Mouse (Mus musculus) liver, embryonic 14.5 days (tissue): Measurements from ENCODE around the gene Zfr2. TPM values are rescaled to one million over a fixed set of nuclear protein-coding genes. Genes with fewer than 3 reads are reported as not detected.
A peak's percentile ranks its signal among the peaks of the same experiment; 100 is the strongest.

Source experiments
- ATAC-seq: fragments of 200-750 bp; cut with Nextera tagmentation; 2 replicates; pipeline ENCODE4 v1.8.0; 2017; ENCODE audit warnings: moderate number of reproducible peaks, mild to moderate bottlenecking, moderate library complexity; ENCODE audit not compliant: insufficient read depth
- DNase-seq, 3 experiments: peaks; one replicate each; pipeline ENCODE4 v3.0.0-alpha.2; 2012 to 2013; ENCODE audit warnings: low read depth in 3 of 3, low spot score in 3 of 3
- H3K27ac ChIP-seq: fragments of 300-500 bp; sonication (generic); 2 replicates; pipeline ENCODE4 v1.5.1; 2014; ENCODE audit warnings: moderate library complexity, mild to moderate bottlenecking, control low read depth, inconsistent platforms
- H3K27me3 ChIP-seq: fragments of 300-500 bp; sonication (generic); 2 replicates; pipeline ENCODE4 v1.6.1; 2014; ENCODE audit warnings: mild to moderate bottlenecking, low read length, moderate library complexity; ENCODE audit not compliant: control insufficient read depth, insufficient read depth
- H3K36me3 ChIP-seq: fragments of 300-500 bp; sonication (generic); replicated peaks from 2 replicates; pipeline ENCODE4 v1.6.1; 2014; ENCODE audit warnings: low read depth; ENCODE audit not compliant: control insufficient read depth, insufficient read depth
- H3K4me1 ChIP-seq, 2 experiments: fragments of 200-500 bp in 1 of 2; fragments of 300-500 bp in 1 of 2; sonication (generic) in 1 of 2; replicated peaks; 2 replicates each; pipeline ENCODE4 v1.6.1; 2012 to 2014; ENCODE audit warnings: antibody characterized with exemption in 1 of 2, inconsistent platforms in 1 of 2, low read length in 1 of 2; ENCODE audit not compliant: control insufficient read depth in 2 of 2, insufficient read depth in 2 of 2
- H3K4me2 ChIP-seq: fragments of 300-500 bp; sonication (generic); 2 replicates; pipeline ENCODE4 v1.6.1; 2014; ENCODE audit warnings: low read depth, mild to moderate bottlenecking, control low read depth, moderate library complexity
- H3K4me3 ChIP-seq, 2 experiments: fragments of 200-500 bp in 1 of 2; fragments of 300-500 bp in 1 of 2; sonication (generic) in 1 of 2; 2 replicates each; pipeline ENCODE4 v1.5.1; 2012 to 2014; ENCODE audit warnings: low read depth in 2 of 2, low read length in 2 of 2, mild to moderate bottlenecking in 2 of 2, control low read depth in 1 of 2, inconsistent platforms in 1 of 2, moderate library complexity in 1 of 2; ENCODE audit not compliant: insufficient read depth in 1 of 2
- H3K9ac ChIP-seq: fragments of 300-500 bp; sonication (generic); replicated peaks from 2 replicates; pipeline ENCODE4 v1.6.1; 2014; ENCODE audit warnings: mild to moderate bottlenecking, control low read depth, moderate library complexity
- H3K9me3 ChIP-seq: fragments of 300-500 bp; sonication (generic); 2 replicates; pipeline ENCODE4 v1.6.1; 2016; ENCODE audit warnings: low read length, mixed read lengths; ENCODE audit not compliant: control insufficient read depth
- CTCF ChIP-seq: IDR thresholded peaks from 2 replicates; pipeline ENCODE4 v1.5.1; 2016; ENCODE audit warnings: antibody characterized with exemption, low read depth, control low read depth
- EP300 ChIP-seq: IDR thresholded peaks from 2 replicates; pipeline ENCODE4 v1.6.1; 2016; ENCODE audit warnings: antibody characterized with exemption, low read depth
- WGBS: fragments of 180-500 bp; shearing (Covaris S2); extraction: QIAGEN DNeasy Blood & Tissue Kit; methylation state at CpG from one replicate; pipeline ENCODE4 v1.1.7; 2014; ENCODE audit not compliant: insufficient replicate concordance; 5-methylcytosine and 5-hydroxymethylcytosine counted together
- polyA plus RNA-seq, 2 experiments: library from polyadenylated mRNA; depleted of rRNA in 1 of 2; stranded (reverse) in 1 of 2; unstranded in 1 of 2; fragments of >200 nt; fragmentation: Nextera tagmentation in 1 of 2; extraction: Ambion mirVana in 1 of 2; gene quantifications; 2 replicates each; pipeline versions ENCODE4 v1.2.1 to v1.2.3; 2012 to 2014

The Zfr2 gene
- polyA plus RNA-seq, 2 experiments: 0.38 to 0.46 TPM

GRCm38 (mm10) chr10:81192968-81193501 lies 39.9 kb upstream of the Zfr2 start:
- peaks cover 0 to 15% of the 10 kb centered on the region in 2 experiments; a peak in 3 of 4 replicates for H3K4me1 ChIP-seq
- WGBS: 4% methylated on average over 19 of the region's 19 CpGs
- DNase-seq: no peak

DNA sequence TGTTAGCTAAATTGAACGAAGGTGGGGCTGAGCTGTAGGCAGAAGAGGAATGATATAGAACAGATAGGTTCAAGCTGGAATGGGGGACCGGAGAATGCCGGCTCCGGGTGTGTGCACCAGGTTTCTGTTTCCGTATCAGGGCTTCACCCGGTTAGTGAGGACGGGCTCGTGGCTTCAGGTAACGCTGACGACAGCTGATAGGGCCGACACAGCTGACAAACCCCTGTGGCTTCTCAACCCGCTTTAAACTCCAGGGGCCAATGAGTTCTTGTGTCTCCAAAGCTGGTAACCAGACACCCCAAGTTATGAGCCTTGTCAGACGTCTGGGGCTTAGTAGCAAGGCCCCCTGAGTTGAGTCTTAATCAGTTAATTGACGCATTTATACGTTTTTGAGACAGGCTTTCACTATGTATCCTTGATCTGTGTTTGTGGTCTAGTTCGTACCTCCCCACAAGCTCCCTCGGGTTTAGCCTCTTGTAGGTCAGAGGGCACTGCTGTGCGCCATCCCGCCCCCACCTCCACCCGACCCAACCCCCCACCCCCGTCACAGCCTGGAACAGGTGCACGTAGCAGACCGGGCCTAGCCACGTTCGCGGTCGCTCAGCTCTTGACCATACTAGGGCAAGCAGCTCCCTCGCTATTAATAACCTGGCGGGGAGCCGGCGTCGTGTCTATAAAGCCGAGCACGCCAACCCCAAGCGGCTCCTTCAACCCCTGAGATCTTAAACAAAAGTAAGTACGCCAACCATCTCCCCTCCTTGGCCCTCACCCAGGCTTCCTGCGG lies 38.8 kb upstream of the Zfr2 start:
- TF ChIP-seq EP300 (no peak), CTCF (no peak)
- peaks cover 0 to 15% of the 10 kb centered on the region in 2 experiments; a peak in 3 of 4 replicates for H3K4me1 ChIP-seq
- peaks cover 5% of the 10 kb centered on the region for H3K36me3 ChIP-seq
- ATAC-seq (no peak), DNase-seq (no peak)
- no peak overlapping the region for H3K9ac ChIP-seq
- H3K9me3 ChIP-seq: no peaks in the 10 kb centered on the region
- 9% methylated on average over 37 of the region's 37 CpGs for WGBS
- H3K4me2 ChIP-seq: peak overlapping the region; percentile 44
- H3K27ac ChIP-seq: no peak overlapping the region
- peaks cover 35% of the 10 kb centered on the region for H3K27me3 ChIP-seq
- no peak overlapping the region; a peak in 1 of 4 replicates for H3K4me3 ChIP-seq

More at GRCm38 (mm10) chr10:81192968-81193501, 39.9 kb upstream of the Zfr2 start:
- no peaks in the 10 kb centered on the region for H3K9me3 ChIP-seq
- peak overlapping the region; percentile 15; the same call in 1 of the 2 replicates for H3K9ac ChIP-seq
- H3K27me3 ChIP-seq: peaks cover 35% of the 10 kb centered on the region
- H3K4me2 ChIP-seq: peak overlapping the region; percentile 72
- H3K27ac ChIP-seq: no peak overlapping the region
- peak; percentile 12 for ATAC-seq
- H3K36me3 ChIP-seq: peaks cover 5% of the 10 kb centered on the region
- TF ChIP-seq CTCF (peak; percentile 7; the same call in 1 of the 2 replicates), EP300 (no peak)
- peak overlapping the region; percentile 8 to 55 for H3K4me3 ChIP-seq

DNA sequence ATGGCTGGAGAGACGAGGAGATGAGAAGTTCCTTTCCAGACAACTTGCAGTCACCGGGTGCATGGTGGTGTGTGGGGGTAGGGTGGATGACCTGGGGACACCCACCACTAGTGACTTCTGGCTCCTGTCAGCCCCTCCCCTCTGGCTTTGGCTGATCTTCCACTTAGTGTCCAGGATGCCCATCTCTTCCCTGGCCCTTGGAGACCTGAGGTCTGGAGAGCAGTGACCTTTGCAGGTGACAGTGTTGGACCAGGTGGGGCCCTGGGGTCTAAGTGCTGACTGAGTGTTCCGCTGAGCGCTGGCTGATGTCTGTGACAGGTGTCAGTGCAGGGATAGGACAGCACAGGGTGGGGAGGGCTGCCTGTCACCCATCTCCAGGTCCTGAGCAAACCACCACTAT lies 37.7 kb upstream of the Zfr2 start:
- 45% methylated on average over 4 of the region's 4 CpGs for WGBS
- Histone ChIP-seq H3K9ac (no peak overlapping the region), H3K4me3 (no peak overlapping the region), H3K9me3 (no peaks in the 10 kb centered on the region), H3K27me3 (peaks cover 35% of the 10 kb centered on the region), H3K36me3 (peaks cover 3% of the 10 kb centered on the region), H3K4me1 (peaks cover 0 to 15% of the 10 kb centered on the region in 2 experiments; a peak in 3 of 4 replicates), H3K27ac (no peak overlapping the region), H3K4me2 (no peak overlapping the region)
- DNase-seq (no peak), ATAC-seq (no peak)
- no peak for TF ChIP-seq EP300
- no peak for TF ChIP-seq CTCF

- H3K9me3 ChIP-seq: no peaks in the 10 kb centered on the region
- no peak overlapping the region for H3K9ac ChIP-seq
- WGBS: 60% methylated on average over 11 of the region's 11 CpGs
- ATAC-seq (no peak), DNase-seq (no peak)
- H3K4me3 ChIP-seq: no peak overlapping the region
- no peak for TF ChIP-seq EP300
- no peak for TF ChIP-seq CTCF
- H3K4me2 ChIP-seq: no peak overlapping the region
- H3K27ac ChIP-seq: no peak overlapping the region
- no peaks in the 10 kb centered on the region for H3K36me3 ChIP-seq
- H3K27me3 ChIP-seq: peaks cover 35% of the 10 kb centered on the region
- H3K4me1 ChIP-seq: peaks cover 0 to 10% of the 10 kb centered on the region in 2 experiments; a peak in 2 of 4 replicates
Observed at GRCm38 (mm10) chr10:81196470-81197065, 36.4 kb upstream of the Zfr2 start.

- H3K4me1 ChIP-seq: peaks cover 0 to 8% of the 10 kb centered on the region in 2 experiments; a peak in 2 of 4 replicates
- no peak for ATAC-seq
- no peak overlapping the region for H3K4me3 ChIP-seq
- no peak overlapping the region for H3K4me2 ChIP-seq
- peaks cover 35% of the 10 kb centered on the region for H3K27me3 ChIP-seq
- WGBS: 36% methylated on average over 6 of the region's 6 CpGs
- no peak overlapping the region for H3K27ac ChIP-seq
- no peak for TF ChIP-seq EP300
- TF ChIP-seq CTCF: no peak
- H3K9me3 ChIP-seq: no peaks in the 10 kb centered on the region
- no peak for DNase-seq
- H3K9ac ChIP-seq: no peak overlapping the region
- no peaks in the 10 kb centered on the region for H3K36me3 ChIP-seq
Observed at GRCm38 (mm10) chr10:81197305-81197704, 35.6 kb upstream of the Zfr2 start.
